Mouse (Mus musculus) heart, adult 2 months (tissue): Measurements from ENCODE around the gene Tgm2.

Source experiments
- CTCF ChIP-seq: fragments of 200-600 bp; IDR thresholded peaks from 2 replicates; pipeline ENCODE4 v1.8.1; 2022; ENCODE audit warnings: antibody characterized with exemption, mild to moderate bottlenecking, moderate library complexity
- EP300 ChIP-seq: fragments of 200-500 bp; IDR thresholded peaks from 2 replicates; pipeline ENCODE4 v1.6.1; 2011; ENCODE audit warnings: low read depth, low read length, control low read depth; ENCODE audit not compliant: insufficient read depth
- POLR2A ChIP-seq: fragments of 200-500 bp; IDR thresholded peaks from 2 replicates; pipeline ENCODE4 v1.6.1; 2011; ENCODE audit warnings: mild to moderate bottlenecking, low read depth, low read length, control low read depth; ENCODE audit not compliant: insufficient read depth

GRCm38 (mm10) chr2:158183266-158183665 lies 37.0 kb upstream of the Tgm2 start:
- TF ChIP-seq CTCF (no peak), POLR2A (no peak), EP300 (no peak)
